Mouse (Mus musculus) cerebellum, adult 2 months (tissue): ENCODE data around the gene Col7a1. TPM values are rescaled to one million over a fixed set of nuclear protein-coding genes. Genes with fewer than 3 reads are reported as not detected.

Experiments
- DNase-seq, 2 experiments: peaks; one replicate each; pipeline ENCODE4 v3.0.0; 2021
- H3K27ac ChIP-seq: fragments of 200-500 bp; 2 replicates; pipeline ENCODE4 v1.5.1; 2012; ENCODE audit warnings: low read length, control low read depth, inconsistent platforms; ENCODE audit not compliant: insufficient read depth
- H3K27me3 ChIP-seq: fragments of 200-500 bp; 2 replicates; pipeline ENCODE4 v1.6.1; 2012; ENCODE audit warnings: inconsistent platforms, mild to moderate bottlenecking, low read length, moderate library complexity; ENCODE audit not compliant: control insufficient read depth, insufficient read depth
- H3K4me1 ChIP-seq: fragments of 200-500 bp; 2 replicates; pipeline ENCODE4 v1.6.1; 2011; ENCODE audit warnings: low read length; ENCODE audit not compliant: control insufficient read depth, insufficient read depth
- H3K4me3 ChIP-seq: fragments of 200-500 bp; replicated peaks from 2 replicates; pipeline ENCODE3; 2011; ENCODE audit warnings: mild to moderate bottlenecking, low read depth, low read length, control low read depth; ENCODE audit not compliant: insufficient read depth
- CTCF ChIP-seq: fragments of 200-500 bp; IDR thresholded peaks from 2 replicates; pipeline ENCODE4 v1.5.1; 2011; ENCODE audit warnings: low read depth, mild to moderate bottlenecking, control low read depth, low read length, moderate library complexity, borderline replicate concordance; ENCODE audit not compliant: insufficient read depth
- POLR2A ChIP-seq: fragments of 200-500 bp; IDR thresholded peaks from 2 replicates; pipeline ENCODE4 v1.6.1; 2011; ENCODE audit warnings: low read length, control low read depth, borderline replicate concordance; ENCODE audit not compliant: insufficient read depth
- WGBS: fragments of 180-500 bp; shearing (Covaris S2); methylation state at CpG from one replicate; pipeline ENCODE4 v1.1.7; 2018; 5-methylcytosine and 5-hydroxymethylcytosine counted together
- polyA plus RNA-seq: library from polyadenylated mRNA; depleted of rRNA; stranded (reverse); fragments of >200 nt; gene quantifications from 2 replicates; pipeline ENCODE4 v1.2.3, GENCODE M21; 2012

Col7a1 gene
- polyA plus RNA-seq, 1 experiment, result 11.3 TPM

DNA sequence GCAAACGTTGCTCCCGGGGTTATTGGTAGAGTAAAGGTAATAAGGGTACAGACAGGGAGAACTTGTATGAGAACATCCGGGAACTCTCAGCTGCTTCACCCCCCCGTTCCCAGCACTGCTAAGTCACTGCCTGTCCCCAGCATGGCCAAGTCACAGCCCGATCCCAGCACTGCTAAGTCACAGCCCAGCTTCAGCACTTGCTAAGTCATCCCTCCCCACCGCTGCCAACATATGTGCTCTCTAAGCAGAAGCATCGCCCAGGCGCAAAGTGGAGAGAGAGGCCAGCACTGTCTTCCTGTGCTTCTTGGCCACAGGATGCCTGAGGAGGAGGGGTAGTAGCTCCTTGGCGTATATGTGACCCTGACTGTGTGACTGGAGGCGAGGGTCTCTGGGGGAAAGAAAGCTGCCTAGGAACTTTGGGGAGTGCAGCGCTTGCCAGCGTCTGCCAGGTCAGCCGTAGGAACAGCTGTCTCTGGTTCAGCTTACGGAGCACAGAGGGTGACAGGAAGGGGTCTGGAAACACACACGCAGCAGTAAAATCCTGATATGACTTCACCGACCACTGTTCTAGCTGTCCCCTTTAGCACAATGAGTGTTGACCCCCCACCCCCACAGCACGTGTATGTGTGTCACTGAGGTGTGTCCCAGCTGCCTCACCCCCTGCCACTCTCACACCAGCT lies 56.4 kb downstream of the Col7a1 start:
- no peak for DNase-seq
- Histone ChIP-seq H3K4me3 (no peak overlapping the region), H3K4me1 (no peaks in the 10 kb centered on the region), H3K27me3 (no peaks in the 10 kb centered on the region), H3K27ac (no peak overlapping the region)
- TF ChIP-seq CTCF, result no peak
- 37% methylated on average over 17 of the region's 17 CpGs for WGBS

DNA sequence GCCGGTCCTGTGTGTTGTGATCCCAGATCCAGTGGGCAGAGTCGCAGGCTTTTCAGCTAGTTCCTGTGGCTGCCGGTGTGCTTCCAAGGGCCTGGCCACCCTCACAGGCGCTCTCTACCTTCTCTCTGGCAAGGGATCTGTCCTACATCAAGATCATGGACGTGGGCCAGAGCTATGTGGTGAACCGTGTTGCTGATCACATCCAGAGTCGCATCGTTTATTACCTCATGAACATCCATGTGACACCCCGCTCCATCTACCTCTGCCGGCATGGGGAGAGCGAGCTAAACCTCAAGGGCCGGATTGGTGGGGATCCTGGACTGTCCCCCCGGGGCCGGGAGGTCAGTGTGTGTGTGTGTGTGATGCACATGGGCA lies 56.9 kb downstream of the Col7a1 start:
- TF ChIP-seq POLR2A, result no peak
- TF ChIP-seq CTCF, result no peak
- Histone ChIP-seq H3K4me1 (no peaks in the 10 kb centered on the region), H3K4me3 (no peak overlapping the region), H3K27me3 (no peaks in the 10 kb centered on the region), H3K27ac (no peak overlapping the region)
- 66% methylated on average over 14 of the region's 14 CpGs for WGBS
- no peak for DNase-seq

- H3K4me1 ChIP-seq, result no peaks in the 10 kb centered on the region
- H3K27me3 ChIP-seq, result no peaks in the 10 kb centered on the region
- 74% methylated on average over 8 of the region's 8 CpGs for WGBS
- H3K27ac ChIP-seq, result no peak overlapping the region
- DNase-seq, result no peak
- H3K4me3 ChIP-seq, result no peak overlapping the region
- TF ChIP-seq POLR2A (no peak), CTCF (no peak)
Measured at GRCm38 (mm10) chr9:109015397-109015796, 62.0 kb downstream of the Col7a1 start.

DNA sequence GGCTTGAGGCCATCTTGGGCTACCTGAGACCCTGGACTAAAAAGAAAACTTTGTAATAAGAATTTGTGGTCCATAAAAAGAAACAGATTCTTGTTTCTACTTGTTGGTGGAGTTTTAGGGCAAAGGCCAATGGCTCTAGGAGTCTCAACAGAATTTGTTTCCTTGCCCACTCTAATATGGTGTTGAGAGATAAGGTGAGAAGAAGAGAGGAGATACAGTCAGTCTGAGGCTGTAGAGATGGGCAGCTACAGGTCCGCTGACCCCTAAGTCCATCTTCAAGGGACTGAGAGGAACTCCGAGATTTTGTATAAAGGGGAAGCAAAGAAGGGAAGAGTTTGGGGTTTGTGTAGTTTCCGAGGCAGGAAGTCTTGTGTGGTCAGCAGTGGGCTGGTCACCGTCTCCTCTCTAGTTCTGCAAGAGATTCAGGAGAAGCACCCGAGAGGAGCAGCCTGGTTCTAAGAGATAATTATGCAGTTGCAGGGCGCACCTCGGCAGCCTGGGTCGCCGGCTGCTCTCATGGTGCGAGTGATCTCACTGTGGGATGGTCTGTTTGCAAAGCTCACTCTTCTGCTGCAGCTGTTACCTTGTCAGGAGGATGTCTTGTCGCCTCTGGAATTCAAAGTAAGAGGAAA lies 63.7 kb downstream of the Col7a1 start:
- 79% methylated on average over 11 of the region's 11 CpGs for WGBS
- Histone ChIP-seq H3K4me3 (no peak overlapping the region), H3K4me1 (no peaks in the 10 kb centered on the region), H3K27ac (no peak overlapping the region), H3K27me3 (no peaks in the 10 kb centered on the region)
- no peak for DNase-seq
- TF ChIP-seq CTCF, result no peak
- no peak for TF ChIP-seq POLR2A

DNA sequence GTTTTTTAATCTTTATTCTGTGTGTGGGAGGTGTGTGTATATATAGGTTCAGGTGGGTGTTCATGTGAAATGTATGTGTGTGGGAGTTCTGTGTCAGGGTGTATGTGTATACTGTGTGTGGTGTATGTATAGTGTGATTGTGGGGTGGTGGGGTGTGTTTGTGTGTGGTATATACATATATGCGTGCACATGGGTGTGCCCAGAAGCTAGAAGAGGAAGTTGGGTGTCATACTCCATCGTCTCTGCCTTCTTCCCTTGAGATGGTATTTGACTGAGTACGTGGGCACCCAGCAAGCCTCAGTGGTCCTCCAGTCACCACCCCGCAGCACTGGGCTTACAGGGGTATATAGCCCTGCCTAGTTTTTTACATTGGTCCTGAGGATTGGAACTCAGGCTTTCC lies 68.0 kb downstream of the Col7a1 start:
- H3K27ac ChIP-seq, result no peak overlapping the region
- TF ChIP-seq CTCF, result no peak
- no peak for TF ChIP-seq POLR2A
- H3K27me3 ChIP-seq, result no peaks in the 10 kb centered on the region
- no peak overlapping the region for H3K4me3 ChIP-seq
- H3K4me1 ChIP-seq, result no peaks in the 10 kb centered on the region
- DNase-seq, result no peak
- 85% methylated on average over 4 of the region's 4 CpGs for WGBS

DNA sequence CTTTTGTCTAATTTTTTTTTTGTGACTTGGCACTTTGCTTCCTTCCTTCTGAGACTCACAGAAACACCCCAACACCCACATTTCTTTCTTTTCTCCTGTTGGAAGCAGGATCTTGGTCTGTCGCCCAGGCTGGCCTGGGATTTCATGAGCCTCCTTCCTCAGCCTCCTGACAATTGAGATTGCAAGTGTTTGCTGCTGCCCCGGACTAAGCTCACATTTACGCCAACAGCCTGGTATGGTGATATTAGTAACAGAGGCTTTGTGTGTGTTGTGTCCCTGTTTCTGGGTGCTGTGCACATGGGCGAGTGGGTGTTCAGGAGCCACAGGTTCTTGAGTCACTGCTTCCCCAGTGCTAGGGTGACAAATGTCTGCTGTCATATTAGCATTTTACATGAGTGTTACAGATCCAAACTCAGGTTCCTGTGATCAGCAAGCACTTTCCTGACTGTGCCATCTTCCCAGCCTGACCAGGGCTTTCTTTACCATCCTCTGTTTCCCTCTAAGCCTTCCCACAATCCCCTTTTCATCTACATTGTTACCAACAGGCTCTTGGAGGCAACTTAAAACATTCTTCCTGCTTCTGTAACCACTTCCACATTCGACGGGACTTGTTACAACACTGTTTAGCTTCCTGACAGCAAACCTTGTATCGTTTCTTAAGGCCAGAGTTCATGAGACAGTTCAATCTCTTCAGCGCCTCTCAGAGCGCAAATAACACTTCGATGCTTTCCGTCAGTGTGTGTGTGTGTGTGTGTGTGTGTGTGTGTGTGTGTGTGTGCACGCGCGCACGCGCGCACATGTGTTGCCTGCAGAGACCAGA lies 69.7 kb downstream of the Col7a1 start:
- H3K4me1 ChIP-seq, result no peaks in the 10 kb centered on the region
- no peaks in the 10 kb centered on the region for H3K27me3 ChIP-seq
- no peak overlapping the region for H3K4me3 ChIP-seq
- WGBS, result 88% methylated on average over 17 of the region's 17 CpGs
- TF ChIP-seq CTCF (no peak), POLR2A (no peak)
- no peak for DNase-seq
- H3K27ac ChIP-seq, result no peak overlapping the region

DNA sequence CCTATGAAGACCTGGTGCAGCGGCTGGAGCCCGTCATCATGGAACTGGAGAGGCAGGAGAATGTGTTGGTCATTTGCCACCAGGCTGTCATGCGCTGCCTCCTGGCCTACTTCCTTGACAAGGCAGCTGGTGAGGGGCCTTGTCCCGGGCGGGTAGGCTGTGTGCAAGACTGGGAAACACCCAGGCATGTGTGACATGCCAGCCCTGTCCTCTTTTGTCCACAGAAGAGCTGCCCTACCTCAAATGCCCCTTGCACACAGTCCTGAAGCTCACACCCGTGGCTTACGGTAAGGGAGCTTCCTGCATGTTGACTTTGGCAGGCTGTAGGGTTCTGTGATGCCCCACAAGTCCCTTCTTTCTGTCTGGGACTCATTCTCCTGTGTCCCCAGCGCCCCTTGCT lies 74.1 kb downstream of the Col7a1 start:
- no peaks in the 10 kb centered on the region for H3K4me1 ChIP-seq
- H3K27ac ChIP-seq, result no peak overlapping the region
- DNase-seq, result no peak
- H3K4me3 ChIP-seq, result no peak overlapping the region
- whole genome bisulfite sequencing, result 36% methylated on average over 8 of the region's 8 CpGs
- H3K27me3 ChIP-seq, result no peaks in the 10 kb centered on the region
- TF ChIP-seq POLR2A, result no peak
- TF ChIP-seq CTCF, result no peak
